Mouse (Mus musculus) myocyte (in vitro differentiated cells): ENCODE results near the gene Ncoa3.

Source experiments
- MYOD1 ChIP-seq, 3 experiments: IDR thresholded peaks; one replicate each; pipeline ENCODE4 v1.6.1; 2011; ENCODE audit warnings: control low read depth in 2 of 3, low read depth in 2 of 3, mild to moderate bottlenecking in 2 of 3, moderate library complexity in 1 of 3; ENCODE audit not compliant: insufficient read length in 2 of 3, control insufficient read depth in 1 of 3
- POLR2A ChIP-seq: IDR thresholded peaks from one replicate; pipeline ENCODE4 v1.6.1; 2011; ENCODE audit warnings: low read depth, mild to moderate bottlenecking, control low read depth, moderate library complexity; ENCODE audit not compliant: insufficient read length
- USF1 ChIP-seq: IDR thresholded peaks from one replicate; pipeline ENCODE4 v1.6.1; 2011; ENCODE audit warnings: low read depth, mild to moderate bottlenecking, control low read depth, moderate library complexity

DNA sequence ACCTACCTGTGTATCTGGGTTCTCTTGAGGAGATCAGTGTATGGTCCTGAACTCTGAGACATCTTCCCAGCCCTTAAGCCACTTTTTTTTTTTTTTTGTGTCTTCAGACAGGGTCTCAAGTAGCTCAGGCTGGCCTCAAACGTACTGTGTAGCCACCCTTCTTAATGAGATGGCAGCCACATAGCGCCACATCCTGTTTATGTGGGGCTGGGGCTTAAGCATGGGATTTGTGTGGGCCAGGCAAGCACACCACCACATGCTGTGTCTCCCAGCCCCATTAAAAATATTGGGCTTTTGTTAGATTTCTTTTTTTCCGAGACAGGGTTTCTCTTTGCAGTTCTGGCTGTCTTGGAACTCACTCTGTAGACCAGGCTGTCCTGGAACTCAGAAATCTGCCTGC is 31.7 kb upstream of the Ncoa3 start:
- TF ChIP-seq MYOD1 (IDR thresholded peaks at IDR 0.05; ENCODE audit: control insufficient read depth in 1 of 3, insufficient read length in 2 of 3, low read depth in 2 of 3): no peak
- TF ChIP-seq USF1: no peak
- TF ChIP-seq POLR2A: no peak
